11 mouse cellular contexts compared by ENCODE assay signal in genomic region chr16:93380717-93381671, GRCm38 (mm10).
A peak's percentile ranks its signal among the peaks of the same experiment; 100 is the strongest.
DNase-seq lines count a peak whose midpoint lies in the region; ATAC-seq and TF ChIP-seq lines count a peak whose summit lies in the region.
"Had no signal": no experiment of that assay in that cellular context is flagged by ENCODE, and none has a peak within 500 bp of the region (broad histone marks: within the 10 kb centered on the region; RNA-seq: fewer than 3 reads in every experiment).

No protein-coding gene starts in this region.

- H3K9me3 ChIP-seq in heart, embryonic 13.5 days, result no peaks in the 10 kb centered on the region
- no peaks in the 10 kb centered on the region for H3K9me3 ChIP-seq in embryonic facial prominence, embryonic 12.5 days
- no peaks in the 10 kb centered on the region for H3K9me3 ChIP-seq in heart, embryonic 14.5 days (ENCODE audit: control insufficient read depth, low read length)
- no peaks in the 10 kb centered on the region for H3K9me3 ChIP-seq in midbrain, embryonic 13.5 days
- H3K9me3 ChIP-seq: neural tube, embryonic 12.5 days had no signal

- 57% methylated on average over 13 of the region's 13 CpGs for WGBS in heart, embryonic 13.5 days
- WGBS in embryonic facial prominence, embryonic 12.5 days, result 47% methylated on average over 13 of the region's 13 CpGs
- WGBS in heart, embryonic 14.5 days, result 52% methylated on average over 13 of the region's 13 CpGs
- 42% methylated on average over 13 of the region's 13 CpGs for WGBS in midbrain, embryonic 13.5 days
- WGBS in kidney, adult 2 months, result 87% methylated on average over 13 of the region's 13 CpGs

- TF ChIP-seq CTCF in kidney, adult 2 months (conservative IDR thresholded peaks at IDR 0.05; ENCODE audit: insufficient read depth, insufficient read length, low read depth, low read length), result no peak

- no peak for DNase-seq in heart, postnatal 25 days (ENCODE audit: low spot score)
- no peak for DNase-seq in ovary, postnatal 36 days (ENCODE audit: low spot score)
- DNase-seq in kidney, postnatal 25 days, result no peak
- DNase-seq in kidney, adult 2 months, result no peak
- DNase-seq: layer of hippocampus, adult 9-11 months had no signal

- H3K27ac ChIP-seq in heart, embryonic 13.5 days (replicated peaks), result peak overlapping the region; percentile 28
- no peak overlapping the region; the same call in 1 of the 2 replicates for H3K27ac ChIP-seq in embryonic facial prominence, embryonic 12.5 days
- no peak overlapping the region; a peak in 1 of 4 replicates for H3K27ac ChIP-seq in heart, embryonic 14.5 days (replicated peaks in 1 of 2; ENCODE audit: control insufficient read depth in 1 of 2, insufficient read depth in 1 of 2, low read depth in 2 of 2, low read length in 2 of 2)
- H3K27ac ChIP-seq in midbrain, embryonic 13.5 days, result no peak overlapping the region
- no peak overlapping the region for H3K27ac ChIP-seq in kidney, adult 2 months (ENCODE audit: insufficient read depth, low read depth, low read length)
- H3K27ac ChIP-seq: macrophage; neural tube, embryonic 12.5 days had no signal

- ATAC-seq in heart, embryonic 13.5 days (ENCODE audit: extremely low read depth, insufficient number of reproducible peaks, low FRiP score, low TSS enrichment), result no peak
- peak; percentile 72; the same call in 1 of the 2 replicates for ATAC-seq in embryonic facial prominence, embryonic 12.5 days (ENCODE audit: insufficient number of reproducible peaks, insufficient read depth, low FRiP score, low TSS enrichment)
- ATAC-seq in heart, embryonic 14.5 days (ENCODE audit: insufficient number of reproducible peaks, insufficient read depth, low FRiP score, low read depth), result peak; percentile 69
- ATAC-seq in midbrain, embryonic 13.5 days, result 0 out of 2 replicates have a peak, but pooled peaks have one; percentile 62

- no peak overlapping the region for H3K4me2 ChIP-seq in heart, embryonic 13.5 days
- H3K4me2 ChIP-seq in embryonic facial prominence, embryonic 12.5 days (replicated peaks), result no peak overlapping the region
- H3K4me2 ChIP-seq in heart, embryonic 14.5 days (ENCODE audit: low read length), result no peak overlapping the region
- no peak overlapping the region for H3K4me2 ChIP-seq in midbrain, embryonic 13.5 days (replicated peaks)
- H3K4me2 ChIP-seq: neural tube, embryonic 12.5 days had no signal

- H3K36me3 ChIP-seq in heart, embryonic 13.5 days, result no peaks in the 10 kb centered on the region
- no peaks in the 10 kb centered on the region for H3K36me3 ChIP-seq in embryonic facial prominence, embryonic 12.5 days
- no peaks in the 10 kb centered on the region for H3K36me3 ChIP-seq in heart, embryonic 14.5 days (ENCODE audit: control insufficient read depth, insufficient read depth, low read length)
- H3K36me3 ChIP-seq in midbrain, embryonic 13.5 days, result no peaks in the 10 kb centered on the region
- no peaks in the 10 kb centered on the region for H3K36me3 ChIP-seq in kidney, adult 2 months (ENCODE audit: control insufficient read depth, insufficient read depth, low read length)
- H3K36me3 ChIP-seq: neural tube, embryonic 12.5 days had no signal

- no peak for TF ChIP-seq POLR2A in kidney, adult 2 months (IDR thresholded peaks at IDR 0.05; ENCODE audit: low read depth, low read length)

- no peak overlapping the region for H3K9ac ChIP-seq in heart, embryonic 13.5 days
- no peak overlapping the region for H3K9ac ChIP-seq in embryonic facial prominence, embryonic 12.5 days
- H3K9ac ChIP-seq in heart, embryonic 14.5 days (ENCODE audit: low read length), result no peak overlapping the region
- no peak overlapping the region for H3K9ac ChIP-seq in midbrain, embryonic 13.5 days (replicated peaks)
- H3K9ac ChIP-seq: neural tube, embryonic 12.5 days had no signal

- peaks cover 10% of the 10 kb centered on the region for H3K27me3 ChIP-seq in heart, embryonic 13.5 days (replicated peaks)
- no peaks in the 10 kb centered on the region for H3K27me3 ChIP-seq in embryonic facial prominence, embryonic 12.5 days
- H3K27me3 ChIP-seq in heart, embryonic 14.5 days (ENCODE audit: control insufficient read depth, insufficient read depth, low read length), result peaks cover 8% of the 10 kb centered on the region; the same call in 1 of the 2 replicates
- H3K27me3 ChIP-seq in midbrain, embryonic 13.5 days, result no peaks in the 10 kb centered on the region
- H3K27me3 ChIP-seq in kidney, adult 2 months (replicated peaks; ENCODE audit: control insufficient read depth, insufficient read depth, low read length), result no peaks in the 10 kb centered on the region
- H3K27me3 ChIP-seq: neural tube, embryonic 12.5 days had no signal

- peaks cover 39% of the 10 kb centered on the region for H3K4me1 ChIP-seq in heart, embryonic 13.5 days
- H3K4me1 ChIP-seq in embryonic facial prominence, embryonic 12.5 days, result peaks cover 11% of the 10 kb centered on the region
- peaks cover 8 to 33% of the 10 kb centered on the region in 2 experiments for H3K4me1 ChIP-seq in heart, embryonic 14.5 days (ENCODE audit: control insufficient read depth in 2 of 2, insufficient read depth in 2 of 2, low read length in 2 of 2)
- H3K4me1 ChIP-seq in midbrain, embryonic 13.5 days (replicated peaks), result peaks cover 22% of the 10 kb centered on the region
- no peaks in the 10 kb centered on the region for H3K4me1 ChIP-seq in kidney, adult 2 months (ENCODE audit: control insufficient read depth, insufficient read depth, low read length)
- H3K4me1 ChIP-seq: neural tube, embryonic 12.5 days had no signal

- H3K4me3 ChIP-seq in heart, embryonic 13.5 days, result no peak overlapping the region
- H3K4me3 ChIP-seq in embryonic facial prominence, embryonic 12.5 days, result no peak overlapping the region
- H3K4me3 ChIP-seq in heart, embryonic 14.5 days (ENCODE audit: control insufficient read depth in 1 of 2, insufficient read depth in 1 of 2, low read depth in 1 of 2, low read length in 2 of 2), result no peak overlapping the region
- H3K4me3 ChIP-seq in midbrain, embryonic 13.5 days (replicated peaks), result no peak overlapping the region
- H3K4me3 ChIP-seq in kidney, adult 2 months (ENCODE audit: insufficient read depth, low read depth, low read length), result no peak overlapping the region
- H3K4me3 ChIP-seq: neural tube, embryonic 12.5 days had no signal

- intact Hi-C loops in heart, postnatal 25 days (cut with DNase I), result no loop called here
